Mouse (Mus musculus): ENCODE results near the gene Gucd1. TPM values are rescaled to one million over a fixed set of nuclear protein-coding genes. Genes with fewer than 3 reads are reported as not detected.

Gene Gucd1
- polyA plus RNA-seq, 1 experiment from 2014 or later: 22.4 TPM

GRCm38 (mm10) chr10:75445030-75445429 lies 72.7 kb downstream of the Gucd1 start:
- no peaks in the 10 kb centered on the region for H3K9me3 ChIP-seq
- H3K27me3 ChIP-seq (replicated peaks): no peaks in the 10 kb centered on the region
- no peak overlapping the region for H3K4me3 ChIP-seq
- peaks cover 70% of the 10 kb centered on the region for H3K4me1 ChIP-seq
- no peak overlapping the region for H3K4me2 ChIP-seq
- H3K27ac ChIP-seq (replicated peaks): peak overlapping the region; percentile 54; the same call in 1 of the 2 replicates
- 38% methylated on average over 8 of the region's 8 CpGs for WGBS
- H3K36me3 ChIP-seq: no peaks in the 10 kb centered on the region
- no peak overlapping the region for H3K9ac ChIP-seq
- no peak for ATAC-seq (ENCODE audit: extremely low read depth, insufficient number of reproducible peaks, low FRiP score, low TSS enrichment)

- Histone ChIP-seq H3K36me3 (no peaks in the 10 kb centered on the region), H3K9me3 (no peaks in the 10 kb centered on the region), H3K27me3 (replicated peaks) (no peaks in the 10 kb centered on the region), H3K9ac (no peak overlapping the region), H3K4me1 (peaks cover 65% of the 10 kb centered on the region), H3K27ac (replicated peaks) (peak overlapping the region; percentile 54; the same call in 1 of the 2 replicates), H3K4me3 (no peak overlapping the region), H3K4me2 (no peak overlapping the region)
- ATAC-seq (ENCODE audit: extremely low read depth, insufficient number of reproducible peaks, low FRiP score, low TSS enrichment): no peak
- WGBS: 70% methylated on average over 19 of the region's 19 CpGs
These were observed 73.5 kb downstream of the Gucd1 start for GRCm38 (mm10) chr10:75444111-75444826.

DNA sequence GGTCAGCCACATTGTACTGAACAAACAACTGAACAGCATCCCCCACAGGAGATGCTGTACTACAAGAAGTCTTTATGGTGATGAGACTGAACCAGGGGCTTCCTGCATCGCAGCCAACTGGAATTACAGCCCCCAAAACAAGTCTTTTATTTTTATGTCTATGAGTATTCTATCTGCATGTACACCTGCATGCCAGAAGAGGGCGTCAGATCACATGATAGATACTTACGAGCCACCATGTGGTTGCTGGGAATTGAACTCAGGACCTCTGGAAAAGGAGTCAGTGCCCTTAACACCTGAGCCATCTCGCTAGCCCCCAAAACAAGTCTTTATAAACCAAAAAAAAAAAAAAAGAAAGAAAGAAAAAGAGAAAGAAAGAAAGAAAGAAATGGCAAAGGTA lies 74.8 kb downstream of the Gucd1 start:
- 78% methylated on average over 4 of the region's 4 CpGs for WGBS
- Histone ChIP-seq H3K27me3 (replicated peaks) (no peaks in the 10 kb centered on the region), H3K9ac (no peak overlapping the region), H3K36me3 (no peaks in the 10 kb centered on the region), H3K9me3 (no peaks in the 10 kb centered on the region), H3K4me1 (peaks cover 64% of the 10 kb centered on the region), H3K4me2 (no peak overlapping the region), H3K27ac (replicated peaks) (no peak overlapping the region), H3K4me3 (no peak overlapping the region)
- no peak for ATAC-seq (ENCODE audit: extremely low read depth, insufficient number of reproducible peaks, low FRiP score, low TSS enrichment)

GRCm38 (mm10) chr10:75441800-75442199 lies 76.0 kb downstream of the Gucd1 start:
- no peak for ATAC-seq (ENCODE audit: extremely low read depth, insufficient number of reproducible peaks, low FRiP score, low TSS enrichment)
- H3K9ac ChIP-seq: no peak overlapping the region
- peaks cover 58% of the 10 kb centered on the region for H3K4me1 ChIP-seq
- no peaks in the 10 kb centered on the region for H3K9me3 ChIP-seq
- no peak overlapping the region for H3K4me3 ChIP-seq
- no peaks in the 10 kb centered on the region for H3K36me3 ChIP-seq
- H3K4me2 ChIP-seq: no peak overlapping the region
- peak overlapping the region; percentile 48; the same call in 1 of the 2 replicates for H3K27ac ChIP-seq (replicated peaks)
- no peaks in the 10 kb centered on the region for H3K27me3 ChIP-seq (replicated peaks)
- WGBS: 49% methylated on average over 4 of the region's 4 CpGs

- Histone ChIP-seq H3K27me3 (replicated peaks) (no peaks in the 10 kb centered on the region), H3K27ac (replicated peaks) (no peak overlapping the region), H3K4me1 (peaks cover 52% of the 10 kb centered on the region), H3K9ac (no peak overlapping the region), H3K4me3 (no peak overlapping the region), H3K4me2 (no peak overlapping the region), H3K36me3 (no peaks in the 10 kb centered on the region), H3K9me3 (no peaks in the 10 kb centered on the region)
- no peak for ATAC-seq (ENCODE audit: extremely low read depth, insufficient number of reproducible peaks, low FRiP score, low TSS enrichment)
- WGBS: 76% methylated on average over 3 of the region's 3 CpGs
These were observed 77.0 kb downstream of the Gucd1 start for GRCm38 (mm10) chr10:75440756-75441155.

GRCm38 (mm10) chr10:75439211-75439811 lies 78.5 kb downstream of the Gucd1 start:
- Histone ChIP-seq H3K27ac (replicated peaks) (peak overlapping the region; percentile 59), H3K27me3 (replicated peaks) (no peaks in the 10 kb centered on the region), H3K36me3 (no peaks in the 10 kb centered on the region), H3K4me2 (no peak overlapping the region), H3K4me3 (no peak overlapping the region), H3K4me1 (peaks cover 38% of the 10 kb centered on the region), H3K9me3 (no peaks in the 10 kb centered on the region), H3K9ac (no peak overlapping the region)
- no peak for ATAC-seq (ENCODE audit: extremely low read depth, insufficient number of reproducible peaks, low FRiP score, low TSS enrichment)
- 38% methylated on average over 7 of the region's 7 CpGs for WGBS

GRCm38 (mm10) chr10:75438132-75438810 lies 79.5 kb downstream of the Gucd1 start:
- Histone ChIP-seq H3K9me3 (no peaks in the 10 kb centered on the region), H3K27me3 (replicated peaks) (no peaks in the 10 kb centered on the region), H3K4me1 (peaks cover 34% of the 10 kb centered on the region), H3K27ac (replicated peaks) (peak overlapping the region; percentile 63), H3K9ac (peak overlapping the region; percentile 4; the same call in 1 of the 2 replicates), H3K36me3 (no peaks in the 10 kb centered on the region), H3K4me2 (no peak overlapping the region), H3K4me3 (no peak overlapping the region)
- ATAC-seq (ENCODE audit: extremely low read depth, insufficient number of reproducible peaks, low FRiP score, low TSS enrichment): no peak
- WGBS: 60% methylated on average over 13 of the region's 13 CpGs

DNA sequence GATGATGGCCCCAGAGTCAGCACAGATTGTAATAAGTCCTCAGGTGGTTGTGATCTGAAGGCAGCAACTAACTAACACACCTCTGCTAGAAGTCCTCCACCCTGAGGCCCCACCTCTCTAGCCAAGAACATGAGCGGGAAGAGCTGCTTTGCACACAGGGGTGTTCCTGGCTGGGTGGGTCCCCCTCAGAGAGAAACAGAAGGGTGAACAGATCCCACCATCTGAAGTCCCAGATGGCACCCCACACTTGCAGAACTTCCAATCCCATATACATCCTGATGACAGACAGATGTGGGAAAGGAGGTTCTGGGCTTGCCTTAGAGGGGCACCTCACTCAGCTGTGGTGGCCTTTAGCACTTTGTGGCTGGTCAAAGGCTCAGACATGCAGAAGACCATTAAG lies 80.5 kb downstream of the Gucd1 start:
- Histone ChIP-seq H3K9me3 (no peaks in the 10 kb centered on the region), H3K36me3 (no peaks in the 10 kb centered on the region), H3K9ac (no peak overlapping the region; the same call in 1 of the 2 replicates), H3K27ac (replicated peaks) (no peak overlapping the region), H3K4me3 (no peak overlapping the region), H3K27me3 (replicated peaks) (no peaks in the 10 kb centered on the region), H3K4me1 (peaks cover 30% of the 10 kb centered on the region), H3K4me2 (no peak overlapping the region)
- no peak for ATAC-seq (ENCODE audit: extremely low read depth, insufficient number of reproducible peaks, low FRiP score, low TSS enrichment)
- 100% methylated on average over 1 of the region's 1 CpGs for WGBS

GRCm38 (mm10) chr10:75436604-75437217 lies 81.1 kb downstream of the Gucd1 start:
- no peaks in the 10 kb centered on the region for H3K27me3 ChIP-seq (replicated peaks)
- ATAC-seq (ENCODE audit: extremely low read depth, insufficient number of reproducible peaks, low FRiP score, low TSS enrichment): no peak
- no peak overlapping the region for H3K27ac ChIP-seq (replicated peaks)
- H3K4me1 ChIP-seq: peaks cover 25% of the 10 kb centered on the region
- H3K4me3 ChIP-seq: no peak overlapping the region
- no peaks in the 10 kb centered on the region for H3K9me3 ChIP-seq
- no peaks in the 10 kb centered on the region for H3K36me3 ChIP-seq
- H3K4me2 ChIP-seq: no peak overlapping the region
- no peak overlapping the region; the same call in 1 of the 2 replicates for H3K9ac ChIP-seq
- WGBS: 7% methylated on average over 3 of the region's 3 CpGs

DNA sequence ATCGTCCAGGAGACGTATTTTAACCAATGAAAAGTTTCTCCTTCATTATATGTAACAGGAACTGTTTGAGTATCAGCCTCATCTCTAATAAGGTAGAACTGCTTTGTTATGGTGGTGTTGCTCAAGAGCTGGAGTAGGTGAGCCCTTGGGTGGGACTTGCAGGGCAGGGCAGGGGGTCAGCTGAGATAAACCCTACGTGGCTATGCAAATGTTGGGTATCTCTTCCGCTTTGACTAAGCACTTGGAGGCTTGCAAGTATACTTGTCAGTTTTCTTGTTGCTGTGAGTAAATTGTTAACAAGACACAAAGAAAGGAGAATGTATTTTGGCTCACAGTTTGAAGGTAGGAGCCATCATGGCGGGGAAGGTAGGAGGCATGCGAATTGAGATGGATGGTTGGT lies 87.1 kb downstream of the Gucd1 start:
- H3K4me1 ChIP-seq: no peaks in the 10 kb centered on the region
- H3K27ac ChIP-seq (replicated peaks): no peak overlapping the region
- no peak for ATAC-seq (ENCODE audit: extremely low read depth, insufficient number of reproducible peaks, low FRiP score, low TSS enrichment)
- no peak overlapping the region for H3K4me2 ChIP-seq
- no peak overlapping the region for H3K4me3 ChIP-seq
- no peaks in the 10 kb centered on the region for H3K27me3 ChIP-seq (replicated peaks)
- WGBS: 85% methylated on average over 6 of the region's 6 CpGs
- H3K36me3 ChIP-seq: no peaks in the 10 kb centered on the region
- H3K9me3 ChIP-seq: no peaks in the 10 kb centered on the region
- no peak overlapping the region for H3K9ac ChIP-seq

- WGBS: 76% methylated on average over 5 of the region's 5 CpGs
- H3K4me2 ChIP-seq: no peak overlapping the region
- H3K27me3 ChIP-seq (replicated peaks): no peaks in the 10 kb centered on the region
- no peak for ATAC-seq (ENCODE audit: extremely low read depth, insufficient number of reproducible peaks, low FRiP score, low TSS enrichment)
- no peaks in the 10 kb centered on the region for H3K4me1 ChIP-seq
- no peak overlapping the region for H3K27ac ChIP-seq (replicated peaks)
- no peaks in the 10 kb centered on the region for H3K36me3 ChIP-seq
- no peaks in the 10 kb centered on the region for H3K9me3 ChIP-seq
- H3K4me3 ChIP-seq: no peak overlapping the region
- H3K9ac ChIP-seq: no peak overlapping the region
These were observed 87.6 kb downstream of the Gucd1 start for GRCm38 (mm10) chr10:75430147-75430537.

All from heart, embryonic 13.5 days (tissue).